Mouse (Mus musculus) urinary bladder, postnatal 36 days (tissue): ENCODE measurements around the gene Itga8.

Experiments used
- DNase-seq, 2 experiments: peaks; one replicate each; pipeline ENCODE4 v3.0.0; 2022; ENCODE audit warnings: low spot score in 2 of 2, mixed read lengths in 1 of 2

Itga8 gene

DNA sequence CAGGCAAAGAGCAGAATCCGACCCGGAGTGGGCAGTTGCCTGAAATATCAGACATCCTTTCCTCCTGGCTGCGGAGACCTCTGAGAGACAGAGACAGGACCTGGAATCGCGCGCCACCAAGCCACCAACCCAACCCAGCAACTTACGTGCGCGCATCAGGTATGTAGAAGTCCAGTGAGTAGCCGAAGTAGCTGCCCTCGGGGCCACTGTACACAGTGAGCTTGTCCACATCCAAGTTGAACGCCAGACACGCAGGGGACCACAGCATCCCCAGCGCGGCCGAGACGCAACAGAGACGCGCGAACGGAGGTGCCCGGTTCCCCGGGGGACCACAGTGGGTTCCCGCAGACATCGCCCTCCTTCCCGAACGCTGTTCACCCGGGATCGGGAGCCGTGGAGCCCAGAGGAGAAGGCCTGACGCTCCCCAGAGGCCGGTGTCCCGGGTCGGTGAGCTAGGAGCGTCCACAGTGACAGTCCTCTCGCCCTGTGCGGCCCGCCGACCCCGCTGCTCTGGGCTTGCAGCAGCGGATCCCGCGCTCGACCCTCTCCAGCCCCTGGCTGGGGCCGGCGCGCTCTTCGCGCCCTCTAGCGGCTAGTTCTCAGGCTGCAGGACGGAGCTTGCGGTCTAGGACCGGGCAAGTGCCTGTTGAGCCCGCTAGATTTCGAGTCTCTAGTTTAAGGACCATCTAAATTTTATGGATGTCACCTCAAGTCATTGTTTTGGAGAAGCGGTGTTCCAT, at the start of gene Itga8:
Gene Itga8 (minus strand): TSS at position 492 of the 740 bp plus-strand sequence.
- DNase-seq, result peak; percentile 66

DNA sequence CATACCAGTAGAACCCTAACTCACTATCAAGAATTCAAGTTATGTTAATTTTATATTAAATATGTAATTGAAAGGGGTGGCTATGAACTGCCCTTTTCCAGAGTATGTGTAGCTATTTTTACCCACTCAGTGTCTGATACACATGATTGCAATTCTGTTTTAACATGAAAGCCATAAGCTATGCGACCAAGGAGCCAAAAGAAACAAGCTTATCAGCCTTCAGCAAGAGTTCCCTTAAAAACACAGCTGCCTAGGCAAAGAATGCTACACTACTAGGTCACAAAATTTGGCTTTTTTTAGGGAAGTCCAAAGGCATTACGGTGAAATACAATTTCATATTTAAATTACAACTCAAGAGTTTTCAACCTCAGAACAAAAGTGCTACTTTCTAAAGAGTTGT, 47.2 kb upstream of the Itga8 start:
- DNase-seq, result no peak

DNA sequence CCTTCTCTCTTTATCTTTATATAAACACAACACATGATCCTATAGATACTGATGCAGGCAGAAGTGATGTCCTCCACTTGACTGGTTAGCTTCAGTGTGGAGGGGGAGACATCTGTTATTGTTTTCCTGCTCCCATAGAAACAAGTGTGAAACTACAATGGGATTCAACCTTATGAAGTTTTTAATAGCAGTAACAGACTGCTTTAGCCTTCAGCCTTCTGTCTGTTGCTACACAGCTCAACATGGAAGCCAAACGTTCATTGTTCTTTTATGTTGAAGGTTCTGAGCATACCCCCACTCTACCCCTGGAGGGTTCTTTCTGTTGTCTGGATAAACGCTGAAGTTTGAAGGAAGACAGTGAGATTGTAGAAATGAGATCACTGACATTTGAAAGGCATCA, 30.2 kb upstream of the Itga8 start:
- DNase-seq, result no peak

DNA sequence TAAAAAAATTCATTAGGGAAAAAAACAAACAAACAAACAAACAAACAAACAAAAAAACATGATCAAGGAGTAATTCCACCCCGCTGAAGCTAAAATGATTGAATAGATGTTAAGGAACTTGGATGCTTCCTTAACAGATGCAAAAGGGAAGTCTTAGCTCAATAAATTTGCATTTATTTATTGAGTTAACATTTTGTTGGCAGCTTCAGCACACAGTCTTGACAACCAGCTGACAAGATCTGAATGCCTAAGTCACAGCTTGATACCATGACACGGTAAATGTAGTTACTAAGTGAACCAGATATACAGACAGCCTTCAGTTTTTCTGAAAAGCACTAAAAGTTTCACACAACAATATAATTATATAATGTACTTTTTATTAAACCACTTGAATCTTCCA, 27.9 kb upstream of the Itga8 start:
- no peak for DNase-seq

DNA sequence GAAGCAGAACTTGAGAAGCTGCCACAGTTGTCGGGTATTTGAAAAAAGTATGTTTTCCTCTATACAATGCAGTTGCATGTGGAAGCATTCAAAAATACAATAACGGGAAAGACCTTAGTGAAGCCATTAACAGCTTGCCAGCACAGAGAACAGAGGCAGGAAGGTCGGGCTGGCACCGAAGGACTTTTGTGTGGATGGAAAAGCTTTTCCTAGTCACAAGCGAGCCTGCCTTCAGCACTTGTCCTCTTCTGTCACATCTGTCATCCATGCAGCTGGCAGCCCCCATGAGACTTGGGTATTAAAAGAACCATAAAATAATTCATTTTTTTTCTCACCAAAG, 27.3 kb upstream of the Itga8 start:
- DNase-seq, result no peak

DNA sequence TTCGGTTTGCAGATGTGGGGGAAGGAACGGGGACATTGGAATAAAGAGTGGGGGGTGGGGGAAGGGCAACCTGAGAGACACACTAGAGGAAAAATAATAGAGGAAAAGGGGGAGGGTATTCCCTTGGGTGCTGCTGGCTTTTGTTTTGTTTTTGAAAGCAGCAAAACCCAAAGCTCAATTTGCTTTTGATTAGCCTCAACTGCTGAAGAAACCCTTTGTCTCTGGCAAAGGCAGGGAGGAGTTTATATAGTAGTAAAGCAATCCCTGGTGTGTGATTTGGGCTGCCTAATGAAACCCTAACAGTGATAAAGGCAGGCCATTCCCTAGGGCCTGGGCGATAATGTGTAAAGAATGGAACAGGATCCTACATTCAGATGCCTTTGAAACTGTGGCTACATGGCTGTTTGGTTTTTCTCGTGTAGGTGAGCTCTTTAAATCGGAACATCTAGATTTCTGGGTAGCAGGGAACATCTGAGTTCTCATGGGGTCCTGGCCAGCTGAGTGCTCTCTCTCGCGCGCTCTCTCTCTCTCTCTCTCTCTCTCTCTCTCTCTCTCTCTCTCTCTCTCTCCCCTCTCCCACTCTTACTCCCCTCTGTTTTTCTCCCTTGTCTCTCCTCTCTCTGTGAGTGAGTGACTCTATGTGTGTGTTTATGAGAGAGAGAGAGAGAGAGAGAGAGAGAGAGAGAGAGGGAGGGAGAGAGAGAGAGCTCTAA, 26.8 kb upstream of the Itga8 start:
- DNase-seq, result no peak

DNA sequence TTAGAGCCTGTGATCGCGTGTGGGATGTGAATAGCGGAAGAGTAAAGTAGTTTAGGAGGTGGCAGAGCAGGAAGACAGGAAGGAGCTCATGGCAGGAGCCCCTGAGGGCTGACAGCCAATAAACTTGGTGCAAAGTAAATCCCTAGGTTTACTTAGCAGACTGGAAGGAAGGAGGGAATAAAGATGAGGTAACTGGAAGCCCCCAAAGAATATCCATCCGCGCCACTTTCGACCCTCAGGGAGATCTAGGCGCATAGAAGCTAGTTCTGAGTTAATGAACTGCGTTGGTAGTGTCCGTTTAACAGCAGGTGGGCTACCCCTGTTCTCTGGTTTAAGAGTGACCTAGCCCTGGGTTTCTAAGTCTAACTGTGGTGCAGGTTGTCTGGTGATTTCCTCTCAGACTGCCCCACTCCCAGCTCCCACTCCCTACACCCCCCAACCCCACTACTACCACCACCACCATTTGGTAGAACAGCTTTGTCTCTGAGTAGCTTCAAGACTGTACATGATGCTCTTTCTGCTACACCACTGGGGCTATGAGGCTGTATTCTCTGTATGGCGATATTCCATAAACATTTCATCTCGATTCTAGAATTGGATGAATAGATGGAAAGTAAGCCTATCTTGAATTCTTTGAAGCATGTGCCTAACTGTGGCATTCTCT, 26.1 kb upstream of the Itga8 start:
- no peak for DNase-seq

DNA sequence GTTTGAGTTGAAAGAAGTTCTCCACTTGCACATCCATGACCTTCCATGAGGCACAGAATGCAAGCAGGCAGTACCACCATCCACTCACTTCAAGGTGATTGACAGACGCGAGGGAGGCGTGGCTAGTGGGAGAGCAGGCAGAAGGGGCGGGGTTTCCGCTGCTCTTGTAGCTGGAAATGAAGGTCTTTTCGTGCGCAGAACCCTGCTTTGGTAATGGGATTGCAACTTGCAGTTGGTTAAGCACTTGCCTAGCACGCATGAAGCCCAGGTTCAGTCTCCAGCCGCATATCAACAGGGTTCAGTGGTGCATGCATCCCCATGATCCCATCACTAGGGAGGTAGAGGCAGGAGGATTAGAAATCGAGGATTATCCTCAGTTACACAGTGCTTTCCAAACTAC, 25.5 kb upstream of the Itga8 start:
- DNase-seq, result no peak

DNA sequence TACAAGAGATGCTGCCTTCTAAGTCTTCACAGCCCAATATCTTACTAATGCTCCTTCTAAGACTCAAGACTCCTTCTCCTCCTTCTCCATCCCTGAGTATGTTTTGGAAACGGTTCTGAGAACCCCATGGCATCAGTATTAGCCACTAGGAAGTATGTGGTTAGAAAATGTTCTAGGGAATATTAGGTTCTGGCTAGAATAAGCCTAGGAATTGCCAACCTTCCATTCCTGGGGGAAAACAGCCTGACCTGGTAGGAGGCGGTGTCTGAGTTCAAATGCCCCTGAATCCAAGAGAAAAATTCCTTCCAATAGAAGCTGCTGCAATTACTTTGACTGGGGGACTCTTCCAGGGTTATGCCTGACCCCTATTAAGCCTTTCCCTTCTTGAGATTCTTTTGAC, 24.1 kb upstream of the Itga8 start:
- no peak for DNase-seq

DNA sequence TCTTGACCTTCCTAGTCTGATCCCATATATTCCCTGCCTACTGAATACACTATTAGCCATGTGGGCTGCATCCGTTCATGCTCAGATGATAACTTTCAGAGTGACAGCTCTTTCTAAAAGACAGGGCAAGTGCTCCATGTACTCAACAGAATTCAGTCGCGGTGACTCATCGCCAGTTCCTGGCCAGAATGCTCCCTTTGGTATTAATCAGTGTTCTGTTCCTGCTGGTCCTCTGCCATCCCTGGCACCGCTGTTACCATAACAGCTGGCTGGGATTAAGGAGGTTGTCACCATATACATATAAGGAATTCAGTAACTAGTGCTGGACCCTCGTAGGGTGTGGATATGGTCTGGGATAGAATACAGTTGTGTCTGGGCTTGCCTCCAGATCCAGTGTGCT, 23.7 kb upstream of the Itga8 start:
- peak; percentile 21 to 68 for DNase-seq

DNA sequence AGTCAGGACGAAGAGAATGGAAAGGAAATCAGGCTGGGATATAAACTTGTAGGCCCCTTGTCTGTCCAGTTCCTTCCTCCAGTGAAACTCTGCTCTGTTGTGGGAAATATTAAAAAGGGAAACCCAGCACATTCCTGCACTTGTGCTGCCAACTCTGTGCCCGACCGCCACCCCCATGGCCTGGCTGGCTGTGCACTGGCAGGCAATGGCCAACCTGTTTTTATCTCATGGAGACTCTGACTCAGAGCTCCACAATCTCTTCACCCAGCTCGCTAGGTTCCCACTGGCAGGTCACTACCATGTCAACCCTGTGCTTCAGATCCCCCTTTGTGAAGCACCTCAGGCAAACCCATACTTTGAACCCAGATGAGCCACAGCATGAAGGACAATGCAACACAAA, 19.2 kb upstream of the Itga8 start:
- DNase-seq, result no peak

DNA sequence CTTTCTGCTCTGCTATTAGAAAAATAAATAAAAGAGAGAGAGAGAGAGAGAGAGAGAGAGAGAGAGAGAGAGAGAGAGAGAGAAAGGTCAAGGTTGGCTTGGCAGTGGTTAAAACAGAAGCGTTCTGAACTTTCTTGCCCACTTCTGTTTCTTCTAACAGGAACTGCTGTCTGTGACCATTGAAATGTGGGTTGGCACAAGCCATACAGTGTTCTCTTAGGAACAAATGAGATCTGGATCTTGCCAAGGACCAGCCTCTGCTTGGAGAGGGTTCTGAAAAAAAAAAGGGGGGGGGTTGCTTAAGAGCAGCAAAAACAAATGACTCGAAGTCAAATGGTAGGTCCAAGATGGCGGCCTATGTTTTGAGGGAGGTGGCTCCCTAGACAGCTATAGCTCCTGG, 17.0 kb upstream of the Itga8 start:
- no peak for DNase-seq

DNA sequence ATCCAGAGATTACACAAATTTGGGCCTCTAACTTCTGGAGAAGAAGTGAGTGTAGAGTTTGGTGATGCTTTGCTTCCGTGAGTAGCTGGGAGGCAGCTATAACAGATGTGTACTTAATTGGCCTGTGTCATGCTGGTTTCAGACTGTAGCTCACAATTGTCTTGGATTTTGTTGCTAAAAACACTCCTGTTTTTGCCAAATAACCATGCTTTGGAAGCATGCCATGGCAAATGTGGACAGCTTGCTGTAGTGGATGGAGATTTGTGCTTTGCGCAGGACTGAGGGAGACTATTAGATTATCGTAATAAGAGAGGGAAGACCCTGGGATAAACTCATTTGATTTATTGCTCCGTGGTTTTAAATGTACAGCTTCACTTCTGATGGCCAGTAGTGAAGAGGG, 16.3 kb upstream of the Itga8 start:
- no peak for DNase-seq

DNA sequence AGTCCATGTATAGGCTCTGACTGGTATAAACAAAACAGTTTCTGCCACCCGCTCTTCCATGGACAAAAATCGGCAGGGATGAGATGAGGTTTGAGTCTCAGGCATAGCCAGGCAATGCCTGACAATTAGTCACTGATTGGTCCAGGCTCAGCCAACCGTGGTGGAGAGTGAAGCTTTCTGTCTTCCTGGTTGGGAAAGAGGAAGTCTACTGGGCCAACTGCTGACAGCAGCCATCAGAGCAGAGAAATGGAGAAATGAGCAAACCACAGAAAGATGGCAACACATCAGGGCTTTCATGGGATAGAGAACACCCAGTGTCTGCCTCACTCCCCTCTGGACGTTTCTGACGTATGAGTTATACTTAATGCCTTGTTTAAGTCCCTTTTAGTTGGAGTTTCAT, 15.6 kb upstream of the Itga8 start:
- no peak for DNase-seq

DNA sequence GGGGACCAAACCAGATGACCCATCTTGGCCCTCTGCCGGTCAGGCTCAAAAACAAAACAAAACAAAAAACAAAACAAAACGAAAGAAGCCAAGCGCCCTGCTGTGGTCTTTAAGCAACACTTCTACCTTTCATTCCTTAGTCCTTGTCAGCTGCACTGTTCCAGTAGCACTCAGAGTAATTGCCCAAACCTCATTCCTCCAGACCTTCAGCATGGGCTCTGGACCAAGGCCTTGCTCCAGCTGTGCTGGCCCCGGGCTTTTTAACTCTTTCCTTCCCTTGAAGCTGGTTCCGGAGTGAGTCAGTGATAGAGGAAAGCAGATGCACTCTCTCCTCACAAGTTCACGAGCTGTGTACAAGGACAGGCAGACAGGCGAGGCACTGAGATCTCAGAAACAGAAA, 14.6 kb upstream of the Itga8 start:
- no peak for DNase-seq

DNA sequence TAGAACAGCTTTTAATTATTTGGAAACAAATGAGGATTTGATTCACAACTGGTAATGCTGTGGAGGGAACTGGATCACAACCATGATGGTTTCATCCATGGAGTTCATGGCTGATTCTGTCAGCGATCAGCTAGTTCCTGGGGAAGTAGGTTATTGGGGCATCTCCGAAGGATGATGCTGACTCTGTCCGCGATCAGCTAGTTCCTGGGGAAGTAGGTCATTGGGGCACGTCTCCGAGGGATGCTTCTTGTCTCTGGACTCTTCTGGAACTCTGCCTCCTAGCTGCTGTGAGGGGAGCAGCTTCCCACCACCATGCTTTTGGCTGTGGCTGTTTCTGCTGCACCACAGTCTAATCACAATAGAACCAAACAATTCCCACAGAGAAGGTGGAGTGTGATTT, 12.3 kb upstream of the Itga8 start:
- DNase-seq, result no peak

DNA sequence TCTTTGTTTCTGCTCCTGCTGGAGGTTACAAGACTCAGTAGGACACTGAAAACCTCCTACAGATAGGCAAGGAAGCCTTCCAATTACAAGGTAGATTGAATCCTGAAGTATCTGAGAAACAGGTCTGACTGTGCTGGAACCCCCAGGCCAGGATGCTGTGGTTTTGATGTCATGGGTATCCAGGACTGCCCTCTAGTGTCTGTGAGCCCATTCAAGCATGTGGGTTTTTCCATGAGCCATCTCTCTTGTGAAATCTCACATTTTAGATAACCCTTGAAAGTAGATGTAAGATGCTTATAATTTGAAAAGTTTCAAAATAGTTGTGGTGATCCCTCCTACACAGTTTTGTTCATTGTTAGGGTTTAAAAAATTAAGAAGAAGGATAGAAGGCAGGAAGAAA, 6.7 kb upstream of the Itga8 start:
- no peak for DNase-seq

DNA sequence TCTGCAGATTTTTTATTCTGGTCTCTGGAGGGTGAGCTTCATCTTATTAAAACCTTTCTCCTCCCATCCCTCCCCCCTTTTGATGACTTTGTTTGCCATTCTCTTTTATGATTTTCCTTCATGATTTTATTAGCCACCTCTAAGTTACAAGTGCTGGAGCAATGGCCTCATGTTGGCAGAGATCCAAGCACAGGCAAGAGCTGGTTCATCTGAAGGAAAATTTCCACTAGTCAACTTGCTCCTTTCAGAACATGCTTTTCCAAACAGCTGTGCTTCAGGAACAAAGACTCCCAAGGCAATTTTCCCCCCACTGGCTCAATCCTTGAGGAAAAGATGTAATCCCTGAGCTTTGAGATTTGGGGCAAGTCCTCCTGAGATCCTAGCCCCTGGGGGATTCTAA, 5.6 kb upstream of the Itga8 start:
- DNase-seq, result no peak

DNA sequence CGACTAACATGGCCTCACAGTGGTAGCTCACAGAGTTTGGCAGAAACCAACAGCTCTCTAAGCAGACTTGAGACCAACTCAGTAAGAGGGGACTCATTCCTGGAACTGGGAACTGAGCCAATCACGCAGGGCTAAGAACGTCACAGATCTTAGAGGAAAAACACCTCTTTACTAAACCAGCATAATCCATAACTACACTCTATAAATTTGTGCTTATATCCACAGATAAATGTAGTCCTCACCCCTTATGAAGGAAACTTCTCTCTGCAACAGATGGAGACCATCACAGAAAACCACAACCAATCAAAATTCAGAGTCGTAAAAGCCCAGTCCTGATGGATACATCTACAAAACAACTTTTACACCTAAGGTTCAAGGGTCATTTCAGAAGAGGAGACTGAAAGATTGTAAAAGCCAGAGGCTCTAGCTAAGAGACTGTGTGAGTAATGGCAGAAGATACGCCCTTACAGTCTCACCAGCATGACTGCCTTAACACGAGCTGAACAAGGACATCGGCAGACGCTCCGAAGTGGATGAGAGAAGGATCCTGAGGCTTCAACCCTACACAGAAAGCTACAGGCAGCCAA, 3.4 kb upstream of the Itga8 start:
- no peak for DNase-seq

DNA sequence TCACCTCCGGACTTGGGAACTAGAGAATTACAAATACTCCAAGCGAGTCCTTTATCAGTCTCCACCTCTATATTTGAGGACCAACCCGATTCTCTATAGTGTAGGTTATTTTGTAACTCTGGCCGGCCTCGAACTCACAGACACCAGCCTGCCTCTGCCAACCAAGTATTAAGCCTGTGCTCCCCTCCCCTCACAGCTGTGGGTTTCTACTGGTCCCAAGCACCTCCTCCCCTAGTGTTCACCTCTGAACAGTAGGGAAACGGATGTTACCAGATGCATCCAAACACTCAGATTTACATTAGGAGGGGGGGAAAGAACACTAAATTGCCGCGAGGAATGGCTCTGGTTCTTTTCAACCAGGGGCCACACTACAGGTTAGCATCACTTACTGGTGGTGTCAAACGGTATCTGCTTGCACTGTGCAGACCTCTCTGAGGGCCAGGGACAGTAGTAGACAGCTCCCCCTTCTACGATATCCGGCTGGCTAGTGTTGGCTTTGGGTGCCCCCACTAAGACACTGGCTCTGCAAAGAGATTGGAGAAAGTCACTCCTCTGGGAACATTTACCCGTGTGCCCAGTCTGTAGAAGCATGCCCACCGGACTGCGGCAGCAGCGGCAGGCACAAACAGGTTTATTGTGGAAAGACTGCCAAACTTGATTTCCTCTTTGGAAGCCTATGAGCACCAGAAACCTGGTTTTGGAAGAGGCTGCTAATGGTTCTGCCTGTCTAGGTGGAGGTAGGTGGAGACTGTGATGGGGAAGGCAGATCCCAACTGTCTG, 1.1 kb downstream of the Itga8 start:
- DNase-seq, result no peak

DNA sequence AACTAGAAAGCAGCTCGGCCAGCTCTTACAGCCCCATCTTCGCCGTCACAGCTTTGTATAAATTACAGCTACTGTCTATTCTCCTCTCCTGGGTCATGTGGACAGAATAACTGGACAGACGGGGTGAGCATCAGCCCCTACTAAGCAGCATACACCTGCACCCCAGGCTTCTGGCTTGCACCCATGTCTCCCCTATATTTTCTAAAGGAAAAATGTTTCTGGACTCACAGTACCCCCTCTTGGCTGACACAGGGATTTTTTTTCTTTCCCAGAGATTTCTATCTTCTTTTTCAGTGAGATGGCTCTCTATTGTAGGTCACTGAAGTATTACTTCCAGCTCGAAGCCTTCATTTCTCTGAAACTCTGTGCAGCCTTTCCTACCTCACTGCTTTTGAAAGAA, 4.4 kb downstream of the Itga8 start:
- DNase-seq, result no peak

DNA sequence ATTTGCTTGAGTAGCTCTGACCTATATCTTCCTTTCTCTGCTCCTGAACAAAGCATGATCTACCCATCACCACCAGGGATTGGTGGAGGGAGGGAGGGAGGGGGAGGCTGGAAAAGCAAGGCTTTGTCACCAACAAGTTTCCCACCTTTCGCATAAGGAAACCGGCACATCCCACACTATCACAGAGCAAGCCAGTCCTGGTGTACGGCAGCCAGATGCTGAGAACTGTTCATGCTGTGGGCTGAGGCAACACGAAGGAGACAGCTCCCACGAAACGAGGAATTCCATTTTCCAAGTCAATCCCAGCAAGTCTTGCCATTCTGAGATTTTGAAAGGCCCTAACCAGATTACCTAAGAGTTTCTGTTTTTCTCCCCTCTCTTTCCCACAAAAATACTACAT, 6.6 kb downstream of the Itga8 start:
- DNase-seq, result no peak
